Mouse (Mus musculus): ENCODE measurements around the gene Zfp266.
"Not testable (repeated sequence)": the region's sequence is repeated elsewhere in the genome, so short reads cannot be mapped to it uniquely, and the experiment has no call there.

The Zfp266 gene

GRCm38 (mm10) chr9:20521306-20521957 lies at the start of gene Zfp266:
Gene Zfp266 (minus strand): TSS chr9:20521417.
- DNase-seq = peak; percentile 92

- not testable (repeated sequence) for DNase-seq
Observed at GRCm38 (mm10) chr9:20565326-20566030, 44.3 kb upstream of the Zfp266 start.

GRCm38 (mm10) chr9:20562177-20562576 lies 41.0 kb upstream of the Zfp266 start:
- DNase-seq = no peak

- DNase-seq = no peak
Observed at GRCm38 (mm10) chr9:20552698-20553097, 31.5 kb upstream of the Zfp266 start.

GRCm38 (mm10) chr9:20551781-20552275 lies 30.6 kb upstream of the Zfp266 start:
- no peak for DNase-seq

GRCm38 (mm10) chr9:20545151-20545550 lies 23.9 kb upstream of the Zfp266 start:
- DNase-seq = no peak

- DNase-seq = peak; percentile 77
Observed at GRCm38 (mm10) chr9:20544070-20544821, 23.0 kb upstream of the Zfp266 start.

GRCm38 (mm10) chr9:20543496-20543895 lies 22.3 kb upstream of the Zfp266 start:
- no peak for DNase-seq

- DNase-seq = no peak
Observed at GRCm38 (mm10) chr9:20536598-20536997, 15.4 kb upstream of the Zfp266 start.

GRCm38 (mm10) chr9:20534326-20534926 lies 13.2 kb upstream of the Zfp266 start:
- DNase-seq = no peak

- DNase-seq = no peak
Observed at GRCm38 (mm10) chr9:20520531-20521210, 546 bp downstream of the Zfp266 start.

- DNase-seq = no peak
Observed at GRCm38 (mm10) chr9:20519949-20520348, 1.3 kb downstream of the Zfp266 start.

GRCm38 (mm10) chr9:20518708-20519107 lies 2.5 kb downstream of the Zfp266 start:
- no peak for DNase-seq

GRCm38 (mm10) chr9:20517727-20518126 lies 3.5 kb downstream of the Zfp266 start:
- no peak for DNase-seq

GRCm38 (mm10) chr9:20514016-20514415 lies 7.2 kb downstream of the Zfp266 start:
- no peak for DNase-seq

- no peak for DNase-seq
Observed at GRCm38 (mm10) chr9:20512714-20513113, 8.5 kb downstream of the Zfp266 start.

- no peak for DNase-seq
Observed at GRCm38 (mm10) chr9:20511645-20512044, 9.6 kb downstream of the Zfp266 start.

- DNase-seq = no peak
Observed at GRCm38 (mm10) chr9:20510346-20510745, 10.9 kb downstream of the Zfp266 start.

- DNase-seq = no peak
Observed at GRCm38 (mm10) chr9:20509676-20510075, 11.5 kb downstream of the Zfp266 start.

GRCm38 (mm10) chr9:20504801-20505200 lies 16.4 kb downstream of the Zfp266 start:
- DNase-seq = no peak

- DNase-seq = no peak
Observed at GRCm38 (mm10) chr9:20493281-20493680, 27.9 kb downstream of the Zfp266 start.

GRCm38 (mm10) chr9:20492527-20493233 lies 28.5 kb downstream of the Zfp266 start, which contains the start of gene Zfp426:
Gene Zfp426 (minus strand): TSS chr9:20492746.
- DNase-seq = peak; percentile 85
